Mouse (Mus musculus) embryonic facial prominence, embryonic 11.5 days (tissue): ENCODE measurements around the gene Tbl1x. TPM values are rescaled to one million over a fixed set of nuclear protein-coding genes. Genes with fewer than 3 reads are reported as not detected.

Source experiments
- ATAC-seq: fragments of 200-750 bp; cut with Nextera tagmentation; replicated peaks from 2 replicates; pipeline ENCODE4 v1.8.0; 2017; ENCODE audit warnings: low read depth; ENCODE audit not compliant: insufficient number of reproducible peaks, low FRiP score, low TSS enrichment
- DNase-seq: peaks from one replicate; pipeline ENCODE4 v3.0.0-alpha.2; 2015; ENCODE audit warnings: low spot score
- H3K27ac ChIP-seq: fragments of 300-500 bp; sonication (generic); replicated peaks from 2 replicates; pipeline ENCODE4 v1.5.1; 2014; ENCODE audit warnings: mild to moderate bottlenecking, low read depth, low read length, control low read depth
- H3K27me3 ChIP-seq: fragments of 300-500 bp; sonication (generic); 2 replicates; pipeline ENCODE4 v1.6.1; 2014; ENCODE audit warnings: mild to moderate bottlenecking, low read length, moderate library complexity, mixed read lengths; ENCODE audit not compliant: control insufficient read depth, insufficient read depth
- H3K36me3 ChIP-seq: fragments of 300-500 bp; sonication (generic); replicated peaks from 2 replicates; pipeline ENCODE4 v1.6.1; 2014; ENCODE audit warnings: low read depth, mild to moderate bottlenecking, low read length, moderate library complexity, mixed read lengths; ENCODE audit not compliant: control insufficient read depth, insufficient read depth
- H3K4me1 ChIP-seq: fragments of 300-500 bp; sonication (generic); 2 replicates; pipeline ENCODE4 v1.6.1; 2014; ENCODE audit warnings: low read length, mixed read lengths; ENCODE audit not compliant: control insufficient read depth, insufficient read depth
- H3K4me2 ChIP-seq: fragments of 300-500 bp; sonication (generic); 2 replicates; pipeline ENCODE4 v1.6.1; 2014; ENCODE audit warnings: low read depth, mild to moderate bottlenecking, control low read depth, low read length, moderate library complexity
- H3K4me3 ChIP-seq: fragments of 300-500 bp; sonication (generic); 2 replicates; pipeline ENCODE4 v1.5.1; 2014; ENCODE audit warnings: low read depth, low read length, control low read depth
- H3K9ac ChIP-seq: fragments of 300-500 bp; sonication (generic); replicated peaks from 2 replicates; pipeline ENCODE4 v1.6.1; 2014; ENCODE audit warnings: mild to moderate bottlenecking, control low read depth, low read length
- H3K9me3 ChIP-seq: fragments of 300-500 bp; sonication (generic); replicated peaks from 2 replicates; pipeline ENCODE4 v1.6.1; 2016; ENCODE audit warnings: mild to moderate bottlenecking, low read length, inconsistent platforms, mixed read lengths; ENCODE audit not compliant: control insufficient read depth
- whole genome bisulfite sequencing: fragments of 180-500 bp; shearing (Covaris S2); extraction: QIAGEN DNeasy Blood & Tissue Kit; methylation state at CpG from one replicate; pipeline ENCODE4 v1.1.7; 2014; 5-methylcytosine and 5-hydroxymethylcytosine counted together
- polyA plus RNA-seq: library from polyadenylated mRNA; unstranded; fragments of >200 nt; fragmentation: Nextera tagmentation; extraction: Ambion mirVana; gene quantifications from 2 replicates; pipeline ENCODE4 v1.2.1, GENCODE M21; 2014

The Tbl1x gene
- polyA plus RNA-seq, 1 experiment from 2014 or later, result 98.8 TPM

- Histone ChIP-seq H3K27ac (no peak overlapping the region), H3K27me3 (no peaks in the 10 kb centered on the region), H3K4me1 (no peaks in the 10 kb centered on the region), H3K4me2 (no peak overlapping the region), H3K9ac (no peak overlapping the region), H3K9me3 (no peaks in the 10 kb centered on the region), H3K4me3 (no peak overlapping the region), H3K36me3 (no peaks in the 10 kb centered on the region)
- ATAC-seq, result no peak
- WGBS, result 82% methylated on average over 1 of the region's 1 CpGs
- DNase-seq, result no peak
Measured at GRCm38 (mm10) chrX:77566739-77567138, 55.9 kb downstream of the Tbl1x start.

GRCm38 (mm10) chrX:77568013-77568412, 57.2 kb downstream of the Tbl1x start:
- DNase-seq (no peak), ATAC-seq (no peak)
- WGBS, result 20% methylated on average over 2 of the region's 2 CpGs
- no peaks in the 10 kb centered on the region for H3K36me3 ChIP-seq
- no peaks in the 10 kb centered on the region for H3K9me3 ChIP-seq
- H3K27me3 ChIP-seq, result no peaks in the 10 kb centered on the region
- no peak overlapping the region for H3K4me3 ChIP-seq
- H3K4me1 ChIP-seq, result no peaks in the 10 kb centered on the region
- H3K4me2 ChIP-seq, result no peak overlapping the region
- H3K9ac ChIP-seq, result no peak overlapping the region
- H3K27ac ChIP-seq, result no peak overlapping the region

DNA sequence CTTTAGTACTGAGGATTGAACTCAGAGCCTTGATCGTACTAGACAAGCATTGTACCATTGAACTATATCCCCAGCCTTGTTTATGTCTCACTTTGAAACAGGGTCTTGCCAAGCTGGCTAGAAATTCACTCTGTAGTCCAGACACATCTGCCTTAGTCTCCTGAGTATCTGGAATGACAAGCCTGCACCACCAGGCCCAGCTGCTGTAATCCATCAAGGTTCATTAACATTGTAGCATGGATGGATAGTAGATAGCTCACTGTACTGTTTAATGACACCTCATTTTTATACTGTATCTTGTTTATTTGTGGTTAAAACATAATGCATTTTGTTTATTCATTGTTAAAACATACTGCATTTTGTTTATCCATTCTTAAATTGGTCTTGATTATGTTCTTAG, 62.9 kb downstream of the Tbl1x start:
- ATAC-seq (0 out of 2 replicates have a peak, but pooled peaks have one; percentile 39), DNase-seq (no peak)
- Histone ChIP-seq H3K27ac (no peak overlapping the region), H3K4me2 (no peak overlapping the region), H3K9me3 (no peaks in the 10 kb centered on the region), H3K27me3 (no peaks in the 10 kb centered on the region), H3K4me1 (no peaks in the 10 kb centered on the region), H3K9ac (no peak overlapping the region), H3K36me3 (no peaks in the 10 kb centered on the region), H3K4me3 (no peak overlapping the region)
- 100% methylated on average over 1 of the region's 1 CpGs for WGBS

GRCm38 (mm10) chrX:77577108-77577507, 66.3 kb downstream of the Tbl1x start:
- Histone ChIP-seq H3K9me3 (no peaks in the 10 kb centered on the region), H3K9ac (no peak overlapping the region), H3K27ac (no peak overlapping the region), H3K36me3 (no peaks in the 10 kb centered on the region), H3K4me2 (no peak overlapping the region), H3K27me3 (no peaks in the 10 kb centered on the region), H3K4me3 (no peak overlapping the region), H3K4me1 (no peaks in the 10 kb centered on the region)
- DNase-seq, result no peak
- 64% methylated on average over 3 of the region's 3 CpGs for WGBS
- no peak for ATAC-seq

DNA sequence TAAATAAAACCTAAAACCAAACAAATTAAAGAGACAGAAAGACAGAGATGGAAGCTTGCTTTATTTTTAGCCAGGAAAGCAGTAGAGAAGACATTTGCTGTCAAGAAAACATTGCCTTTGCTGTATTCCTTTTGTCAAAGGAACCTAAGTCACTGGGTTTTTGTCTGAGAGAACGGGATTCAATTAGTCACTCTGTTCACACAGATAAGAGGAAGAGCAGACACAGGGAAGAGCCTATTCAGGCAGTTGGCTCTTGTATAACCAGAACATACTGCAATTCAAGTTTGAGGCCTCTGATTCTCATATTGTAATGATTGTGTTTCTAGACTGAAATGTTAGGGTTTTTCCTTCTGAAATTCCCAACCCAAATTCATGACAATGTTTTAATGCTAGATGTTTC, 67.4 kb downstream of the Tbl1x start:
- no peak overlapping the region for H3K4me2 ChIP-seq
- no peak overlapping the region for H3K27ac ChIP-seq
- H3K36me3 ChIP-seq, result no peaks in the 10 kb centered on the region
- no peak overlapping the region for H3K4me3 ChIP-seq
- WGBS, result 59% methylated on average over 1 of the region's 1 CpGs
- H3K4me1 ChIP-seq, result no peaks in the 10 kb centered on the region
- H3K9me3 ChIP-seq, result no peaks in the 10 kb centered on the region
- DNase-seq, result no peak
- H3K9ac ChIP-seq, result no peak overlapping the region
- H3K27me3 ChIP-seq, result no peaks in the 10 kb centered on the region
- ATAC-seq, result no peak

DNA sequence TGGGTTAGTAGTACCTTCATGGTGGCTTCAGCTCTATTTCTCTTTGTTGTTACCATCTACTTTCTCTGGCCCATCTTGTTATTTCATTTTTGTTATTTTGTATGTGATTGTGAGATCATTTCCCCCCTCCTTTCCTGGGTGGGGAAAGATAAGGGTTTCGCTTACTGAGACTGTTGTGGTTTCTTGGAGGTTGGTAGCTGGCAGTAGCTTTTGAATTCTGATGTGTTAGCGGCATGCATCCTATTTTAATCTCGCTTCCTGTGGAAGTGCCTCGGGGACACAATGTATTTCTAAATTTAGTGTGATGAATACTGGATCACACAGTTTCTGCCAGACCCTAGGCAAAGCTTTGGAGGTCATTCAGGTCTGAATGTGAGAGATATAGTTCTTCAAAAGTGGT, 69.2 kb downstream of the Tbl1x start:
- ATAC-seq (no peak), DNase-seq (no peak)
- H3K9me3 ChIP-seq, result no peaks in the 10 kb centered on the region
- no peaks in the 10 kb centered on the region for H3K36me3 ChIP-seq
- no peak overlapping the region for H3K4me2 ChIP-seq
- H3K9ac ChIP-seq, result no peak overlapping the region
- H3K4me1 ChIP-seq, result no peaks in the 10 kb centered on the region
- H3K4me3 ChIP-seq, result no peak overlapping the region
- 89% methylated on average over 4 of the region's 4 CpGs for WGBS
- no peak overlapping the region for H3K27ac ChIP-seq
- H3K27me3 ChIP-seq, result no peaks in the 10 kb centered on the region

- Histone ChIP-seq H3K9ac (no peak overlapping the region), H3K4me3 (no peak overlapping the region), H3K9me3 (no peaks in the 10 kb centered on the region), H3K27me3 (no peaks in the 10 kb centered on the region), H3K4me1 (no peaks in the 10 kb centered on the region), H3K4me2 (no peak overlapping the region), H3K36me3 (no peaks in the 10 kb centered on the region), H3K27ac (no peak overlapping the region)
- DNase-seq (no peak), ATAC-seq (no peak)
- WGBS, result 90% methylated on average over 2 of the region's 2 CpGs
Measured at GRCm38 (mm10) chrX:77585974-77586373, 75.2 kb downstream of the Tbl1x start.

GRCm38 (mm10) chrX:77594670-77595224, 83.9 kb downstream of the Tbl1x start:
- H3K36me3 ChIP-seq, result no peaks in the 10 kb centered on the region
- 88% methylated on average over 7 of the region's 7 CpGs for WGBS

More at GRCm38 (mm10) chrX:77594670-77595224, 83.9 kb downstream of the Tbl1x start:
- Histone ChIP-seq H3K4me3 (no peak overlapping the region), H3K4me2 (no peak overlapping the region), H3K9me3 (no peaks in the 10 kb centered on the region), H3K27ac (no peak overlapping the region), H3K4me1 (no peaks in the 10 kb centered on the region), H3K9ac (no peak overlapping the region), H3K27me3 (no peaks in the 10 kb centered on the region)
- ATAC-seq (no peak), DNase-seq (no peak)
